Mouse (Mus musculus): ENCODE results near the gene Stmn1. TPM values are rescaled to one million over a fixed set of nuclear protein-coding genes. Genes with fewer than 3 reads are reported as not detected.

Gene Stmn1
- total and polyA plus RNA-seq, 2 experiments from 2014 or later: 1,269 to 6,261 TPM

DNA sequence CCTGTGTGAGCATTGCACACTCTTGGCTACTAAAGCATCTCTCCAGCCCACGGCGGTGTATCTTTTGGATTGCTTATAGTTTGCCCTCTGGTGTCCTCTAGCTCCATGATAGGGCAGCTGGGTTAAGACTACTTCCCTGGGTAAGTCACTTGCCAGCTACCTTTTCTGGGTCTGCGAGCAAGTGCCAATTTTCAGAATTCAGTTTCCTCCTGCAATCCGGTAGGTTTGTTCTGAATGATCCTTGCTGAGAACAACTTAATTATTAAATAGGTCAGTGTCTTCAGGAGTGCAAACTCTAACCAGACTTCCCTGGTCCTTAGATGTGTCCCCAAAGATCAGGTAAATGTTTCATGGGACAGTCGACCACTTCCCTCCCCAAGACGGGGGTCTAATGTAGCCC lies 33.0 kb downstream of the Stmn1 start:
- H3K9ac ChIP-seq (replicated peaks; ENCODE audit: low read length, poor library complexity, severe bottlenecking): no peak overlapping the region
- no peak overlapping the region for H3K4me2 ChIP-seq (ENCODE audit: low read depth, low read length, poor library complexity, severe bottlenecking)
- no peaks in the 10 kb centered on the region for H3K9me3 ChIP-seq (ENCODE audit: low read length)
- DNase-seq (ENCODE audit: low spot score) (no peak), ATAC-seq (ENCODE audit: low FRiP score) (no peak)
- TF ChIP-seq CTCF (IDR thresholded peaks at IDR 0.05): no peak
- WGBS: 95% methylated on average over 6 of the region's 6 CpGs
- peaks cover 6% of the 10 kb centered on the region for H3K4me1 ChIP-seq (ENCODE audit: insufficient read depth, low read length)
- no peak overlapping the region for H3K4me3 ChIP-seq (ENCODE audit: low read depth, low read length)
- H3K36me3 ChIP-seq (ENCODE audit: insufficient read depth, low read length): no peaks in the 10 kb centered on the region; the same call in 1 of the 2 replicates
- H3K27me3 ChIP-seq (ENCODE audit: insufficient read depth, low read length): no peaks in the 10 kb centered on the region
- no peak overlapping the region for H3K27ac ChIP-seq (ENCODE audit: low read depth, low read length)

GRCm38 (mm10) chr4:134503686-134504357 lies 35.7 kb downstream of the Stmn1 start:
- Histone ChIP-seq H3K4me2 (ENCODE audit: low read depth, low read length, poor library complexity, severe bottlenecking) (no peak overlapping the region), H3K36me3 (ENCODE audit: insufficient read depth, low read length) (peaks cover 19% of the 10 kb centered on the region), H3K9ac (replicated peaks; ENCODE audit: low read length, poor library complexity, severe bottlenecking) (no peak overlapping the region), H3K4me1 (ENCODE audit: insufficient read depth, low read length) (no peaks in the 10 kb centered on the region), H3K27me3 (ENCODE audit: insufficient read depth, low read length) (no peaks in the 10 kb centered on the region), H3K27ac (ENCODE audit: low read depth, low read length) (no peak overlapping the region), H3K9me3 (ENCODE audit: low read length) (no peaks in the 10 kb centered on the region), H3K4me3 (ENCODE audit: low read depth, low read length) (no peak overlapping the region)
- no peak for DNase-seq (ENCODE audit: low spot score)
- 78% methylated on average over 4 of the region's 4 CpGs for WGBS
- TF ChIP-seq CTCF (IDR thresholded peaks at IDR 0.05): no peak
- ATAC-seq (ENCODE audit: low FRiP score): no peak

DNA sequence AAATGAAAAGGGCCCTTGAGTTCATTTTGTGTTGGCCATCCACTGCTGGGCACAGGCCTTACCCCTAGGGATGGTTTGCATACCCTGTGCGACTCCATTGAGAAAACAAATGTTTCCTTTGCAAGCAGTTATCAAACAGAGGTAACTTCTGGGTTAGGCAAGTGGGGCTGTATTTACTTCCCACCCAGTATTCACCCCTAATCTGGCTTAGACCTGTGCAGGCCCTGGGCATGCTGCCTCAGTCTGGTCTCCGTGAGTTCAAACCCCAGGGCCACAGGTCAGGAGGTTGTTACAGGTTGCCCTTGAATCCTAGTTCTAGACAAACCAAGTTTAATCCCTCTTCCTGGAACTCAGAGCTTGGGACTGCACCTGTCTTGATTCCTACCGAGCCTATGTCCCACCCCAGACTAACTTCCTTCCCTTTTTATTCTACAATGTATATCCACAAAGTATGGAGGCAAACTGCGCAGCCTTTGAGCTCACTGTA lies 37.2 kb downstream of the Stmn1 start:
- Histone ChIP-seq H3K9me3 (ENCODE audit: low read length) (no peaks in the 10 kb centered on the region), H3K27me3 (ENCODE audit: insufficient read depth, low read length) (no peaks in the 10 kb centered on the region), H3K36me3 (ENCODE audit: insufficient read depth, low read length) (peaks cover 19% of the 10 kb centered on the region), H3K4me2 (ENCODE audit: low read depth, low read length, poor library complexity, severe bottlenecking) (no peak overlapping the region), H3K4me3 (ENCODE audit: low read depth, low read length) (no peak overlapping the region), H3K9ac (replicated peaks; ENCODE audit: low read length, poor library complexity, severe bottlenecking) (no peak overlapping the region), H3K4me1 (ENCODE audit: insufficient read depth, low read length) (no peaks in the 10 kb centered on the region), H3K27ac (ENCODE audit: low read depth, low read length) (no peak overlapping the region)
- 90% methylated on average over 4 of the region's 4 CpGs for WGBS
- DNase-seq (ENCODE audit: low spot score) (no peak), ATAC-seq (ENCODE audit: low FRiP score) (no peak)
- no peak for TF ChIP-seq CTCF (IDR thresholded peaks at IDR 0.05)

DNA sequence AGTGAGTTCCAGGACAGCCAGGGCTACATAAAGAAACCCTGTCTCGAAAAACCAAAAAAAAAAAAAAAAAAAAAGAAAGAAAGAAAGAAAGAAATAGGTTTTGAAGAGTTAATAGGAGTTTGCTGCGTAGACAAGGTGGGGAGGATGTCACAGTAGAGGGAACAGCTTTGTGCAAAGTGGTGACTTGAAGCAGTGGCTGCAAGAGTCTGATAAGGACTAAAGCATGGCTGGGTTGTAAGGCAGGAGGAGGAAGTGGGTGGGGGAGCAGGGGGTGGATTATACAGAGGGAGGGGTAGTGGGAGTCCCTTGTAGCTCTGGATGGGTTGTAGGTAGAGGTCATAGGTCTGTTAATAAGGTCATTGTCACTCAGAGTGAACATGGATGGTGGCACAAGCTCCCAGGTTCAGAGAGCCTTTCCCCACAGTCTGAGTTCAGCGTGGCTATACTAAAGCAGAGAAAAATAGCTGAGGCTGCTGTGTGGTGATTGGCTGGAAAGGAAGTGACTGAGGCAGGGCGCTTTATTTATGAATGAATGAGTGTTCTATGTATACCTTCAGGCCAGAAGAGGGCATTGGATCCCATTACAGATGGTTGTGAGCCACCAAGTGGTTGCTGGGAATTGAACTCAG lies 38.0 kb downstream of the Stmn1 start:
- 88% methylated on average over 3 of the region's 4 CpGs for WGBS
- Histone ChIP-seq H3K27ac (ENCODE audit: low read depth, low read length) (no peak overlapping the region), H3K36me3 (ENCODE audit: insufficient read depth, low read length) (peaks cover 19% of the 10 kb centered on the region), H3K27me3 (ENCODE audit: insufficient read depth, low read length) (no peaks in the 10 kb centered on the region), H3K4me2 (ENCODE audit: low read depth, low read length, poor library complexity, severe bottlenecking) (no peak overlapping the region), H3K4me1 (ENCODE audit: insufficient read depth, low read length) (peaks cover 3% of the 10 kb centered on the region; the same call in 1 of the 2 replicates), H3K9ac (replicated peaks; ENCODE audit: low read length, poor library complexity, severe bottlenecking) (no peak overlapping the region), H3K4me3 (ENCODE audit: low read depth, low read length) (no peak overlapping the region), H3K9me3 (ENCODE audit: low read length) (no peaks in the 10 kb centered on the region)
- no peak for DNase-seq (ENCODE audit: low spot score)
- no peak for TF ChIP-seq CTCF (IDR thresholded peaks at IDR 0.05)
- no peak for ATAC-seq (ENCODE audit: low FRiP score)

GRCm38 (mm10) chr4:134506713-134507112 lies 38.6 kb downstream of the Stmn1 start:
- no peak for TF ChIP-seq CTCF (IDR thresholded peaks at IDR 0.05)
- 86% methylated on average over 19 of the region's 19 CpGs for WGBS
- no peak for ATAC-seq (ENCODE audit: low FRiP score)
- Histone ChIP-seq H3K36me3 (ENCODE audit: insufficient read depth, low read length) (peaks cover 19% of the 10 kb centered on the region), H3K4me3 (ENCODE audit: low read depth, low read length) (no peak overlapping the region), H3K9me3 (ENCODE audit: low read length) (no peaks in the 10 kb centered on the region), H3K4me2 (ENCODE audit: low read depth, low read length, poor library complexity, severe bottlenecking) (no peak overlapping the region), H3K9ac (replicated peaks; ENCODE audit: low read length, poor library complexity, severe bottlenecking) (no peak overlapping the region), H3K27ac (ENCODE audit: low read depth, low read length) (no peak overlapping the region), H3K27me3 (ENCODE audit: insufficient read depth, low read length) (no peaks in the 10 kb centered on the region), H3K4me1 (ENCODE audit: insufficient read depth, low read length) (peaks cover 6% of the 10 kb centered on the region; the same call in 1 of the 2 replicates)
- DNase-seq (ENCODE audit: low spot score): no peak

DNA sequence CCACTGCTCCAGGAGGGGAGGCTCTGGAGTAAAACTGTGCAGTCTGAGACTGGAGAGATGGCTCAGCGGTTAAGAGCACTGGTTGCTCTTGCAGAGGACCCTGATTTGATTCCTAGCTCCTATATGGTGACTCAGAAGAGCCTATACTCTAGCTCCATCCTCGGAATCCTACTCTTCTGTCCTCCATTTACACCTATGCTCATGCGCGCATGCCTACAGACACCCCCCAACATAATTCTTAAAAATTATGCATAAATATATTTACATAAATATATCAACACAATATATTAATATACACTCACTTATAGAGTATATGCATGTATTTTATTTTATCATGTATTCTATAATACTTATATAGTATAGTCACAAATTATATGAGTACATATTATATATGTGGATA lies 42.3 kb downstream of the Stmn1 start:
- ATAC-seq (ENCODE audit: low FRiP score): peak; percentile 29
- H3K4me2 ChIP-seq (ENCODE audit: low read depth, low read length, poor library complexity, severe bottlenecking): 0 out of 2 replicates have a peak overlapping the region, but pooled peaks have one; percentile 98
- 0 out of 2 replicates have a peak overlapping the region, but pooled peaks have one; percentile 12 for H3K27ac ChIP-seq (ENCODE audit: low read depth, low read length)
- no peak overlapping the region for H3K9ac ChIP-seq (replicated peaks; ENCODE audit: low read length, poor library complexity, severe bottlenecking)
- H3K9me3 ChIP-seq (ENCODE audit: low read length): no peaks in the 10 kb centered on the region
- no peak for DNase-seq (ENCODE audit: low spot score)
- no peak for TF ChIP-seq CTCF (IDR thresholded peaks at IDR 0.05)
- WGBS: 78% methylated on average over 4 of the region's 4 CpGs
- peaks cover 19% of the 10 kb centered on the region for H3K36me3 ChIP-seq (ENCODE audit: insufficient read depth, low read length)
- H3K4me3 ChIP-seq (ENCODE audit: low read depth, low read length): no peak overlapping the region
- no peaks in the 10 kb centered on the region for H3K27me3 ChIP-seq (ENCODE audit: insufficient read depth, low read length)
- H3K4me1 ChIP-seq (ENCODE audit: insufficient read depth, low read length): peaks cover 6% of the 10 kb centered on the region; the same call in 1 of the 2 replicates

All from midbrain, postnatal 0 days (tissue).